Mouse (Mus musculus) frontal cortex, postnatal 14 days (tissue): ENCODE results near the gene Slc4a5.
A peak's percentile ranks its signal among the peaks of the same experiment; 100 is the strongest.
"Not testable (repeated sequence)": the region's sequence is repeated elsewhere in the genome, so short reads cannot be mapped to it uniquely, and the experiment has no call there.

Experiments
- DNase-seq, 2 experiments: peaks; one replicate each; pipeline ENCODE4 v3.0.0; 2022; ENCODE audit warnings: low spot score in 2 of 2

The Slc4a5 gene

GRCm38 (mm10) chr6:83311206-83311605 is 91.6 kb downstream of the Slc4a5 start:
- no peak for DNase-seq

DNA sequence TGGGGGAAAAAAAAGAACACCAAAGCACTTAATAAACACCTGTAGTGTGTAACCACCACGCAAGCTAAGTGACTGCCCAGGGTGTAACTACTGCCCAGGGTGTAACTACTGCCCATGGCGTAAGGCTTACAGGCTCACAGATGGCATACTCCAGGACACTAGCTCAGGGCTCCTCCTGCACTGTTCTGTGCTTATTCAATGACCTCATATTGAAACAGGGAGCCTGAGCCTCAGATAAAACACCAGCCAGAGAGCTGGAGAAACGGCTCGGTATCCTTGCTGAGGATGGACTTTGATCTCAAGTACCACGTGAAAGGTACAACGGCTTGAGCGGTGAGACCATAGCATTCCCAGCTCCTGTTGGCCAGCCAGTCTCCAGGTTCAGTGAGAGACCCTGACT is 92.4 kb downstream of the Slc4a5 start:
- DNase-seq, result no peak

DNA sequence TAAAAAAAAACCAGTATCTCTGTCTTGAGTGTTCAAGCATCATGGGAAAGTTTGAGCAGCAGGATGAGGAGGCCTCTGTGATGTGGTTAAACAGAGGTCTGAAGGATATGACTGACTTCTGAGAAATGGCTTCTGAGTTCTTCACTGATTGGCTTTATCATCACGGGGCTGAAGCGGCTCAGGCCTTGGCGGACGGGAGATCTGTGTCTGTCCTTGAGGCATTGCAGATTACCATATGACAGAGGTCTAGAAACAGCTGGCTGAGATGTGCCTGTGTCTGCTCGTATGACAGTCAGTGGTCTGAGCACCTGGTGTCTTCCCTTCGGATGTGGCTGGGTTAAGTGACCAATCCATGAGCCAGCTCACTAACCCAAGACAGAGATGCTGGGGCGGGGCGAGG is 92.9 kb downstream of the Slc4a5 start:
- DNase-seq, result no peak

DNA sequence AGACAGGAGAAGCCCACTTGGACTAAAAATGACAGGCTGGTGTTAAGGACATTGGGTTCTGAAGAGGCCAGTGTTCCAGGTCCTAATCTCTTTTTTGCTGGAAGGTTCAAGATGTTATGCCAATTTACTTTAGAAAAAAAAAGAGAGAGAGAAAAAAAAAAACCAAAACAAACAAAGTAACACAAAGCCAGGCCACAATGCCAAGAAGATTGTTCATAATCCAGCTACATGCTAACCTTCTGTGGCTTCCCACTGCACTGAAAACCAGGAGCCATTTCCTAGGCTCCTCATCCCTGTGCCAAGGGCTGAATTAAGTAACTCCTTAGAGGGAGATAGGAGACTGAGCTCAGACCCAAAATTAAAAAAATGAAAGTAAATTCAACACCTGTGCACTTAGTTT is 95.7 kb downstream of the Slc4a5 start:
- no peak for DNase-seq

- DNase-seq, result no peak
Measured at GRCm38 (mm10) chr6:83316022-83316421, 96.4 kb downstream of the Slc4a5 start.

- DNase-seq, result peak; percentile 87 to 90
Measured at GRCm38 (mm10) chr6:83317108-83317741, 97.6 kb downstream of the Slc4a5 start.

- DNase-seq, result no peak
Measured at GRCm38 (mm10) chr6:83321927-83322326, 102.3 kb downstream of the Slc4a5 start.

DNA sequence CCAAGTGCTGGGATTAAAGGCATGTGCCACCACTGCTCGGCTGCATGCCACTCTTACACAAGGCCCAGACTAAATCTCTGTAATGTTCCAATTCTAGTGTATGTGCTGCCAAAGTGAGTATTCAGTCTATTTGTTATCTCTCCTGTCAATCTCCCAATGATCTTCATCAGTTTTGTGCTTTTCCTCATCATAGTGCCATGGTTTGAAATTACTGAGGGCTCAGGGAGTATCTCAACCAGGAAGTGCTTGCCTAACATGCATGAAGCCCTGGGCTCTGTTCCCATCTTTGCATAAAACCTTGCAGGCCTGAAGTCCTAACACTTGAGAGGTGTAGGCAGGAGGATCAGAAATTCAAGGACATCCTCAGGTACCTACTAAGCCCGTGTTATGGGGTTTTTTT is 103.2 kb downstream of the Slc4a5 start:
- no peak for DNase-seq

- DNase-seq, result no peak
Measured at GRCm38 (mm10) chr6:83323652-83324419, 104.2 kb downstream of the Slc4a5 start.

- DNase-seq, result peak; percentile 87 to 92
Measured at GRCm38 (mm10) chr6:83325525-83326393, 106.1 kb downstream of the Slc4a5 start, which contains the start of the genes Mthfd2 and Mob1a. Mthfd2 (minus strand) TSS chr6:83325908. Mob1a (plus strand) TSS chr6:83326016.

DNA sequence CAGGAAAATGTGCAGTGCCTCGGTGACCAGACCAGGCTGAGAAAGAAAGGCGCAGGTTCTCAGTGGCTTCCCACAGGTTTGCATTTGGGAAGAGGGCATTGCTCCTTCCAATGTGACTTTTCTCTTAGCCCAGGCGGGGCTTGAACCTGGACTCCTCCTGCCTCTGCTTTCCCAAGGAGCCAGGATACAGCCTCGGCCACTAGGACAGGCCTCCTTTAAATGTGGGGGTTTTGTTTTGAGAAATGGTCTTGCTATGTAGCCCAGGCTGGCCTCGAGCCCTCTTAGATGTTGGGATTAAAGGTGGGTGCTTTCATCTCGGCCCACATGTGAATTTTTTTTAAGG is 106.7 kb downstream of the Slc4a5 start:
- no peak for DNase-seq

- no peak for DNase-seq
Measured at GRCm38 (mm10) chr6:83326761-83327160, 107.1 kb downstream of the Slc4a5 start.

DNA sequence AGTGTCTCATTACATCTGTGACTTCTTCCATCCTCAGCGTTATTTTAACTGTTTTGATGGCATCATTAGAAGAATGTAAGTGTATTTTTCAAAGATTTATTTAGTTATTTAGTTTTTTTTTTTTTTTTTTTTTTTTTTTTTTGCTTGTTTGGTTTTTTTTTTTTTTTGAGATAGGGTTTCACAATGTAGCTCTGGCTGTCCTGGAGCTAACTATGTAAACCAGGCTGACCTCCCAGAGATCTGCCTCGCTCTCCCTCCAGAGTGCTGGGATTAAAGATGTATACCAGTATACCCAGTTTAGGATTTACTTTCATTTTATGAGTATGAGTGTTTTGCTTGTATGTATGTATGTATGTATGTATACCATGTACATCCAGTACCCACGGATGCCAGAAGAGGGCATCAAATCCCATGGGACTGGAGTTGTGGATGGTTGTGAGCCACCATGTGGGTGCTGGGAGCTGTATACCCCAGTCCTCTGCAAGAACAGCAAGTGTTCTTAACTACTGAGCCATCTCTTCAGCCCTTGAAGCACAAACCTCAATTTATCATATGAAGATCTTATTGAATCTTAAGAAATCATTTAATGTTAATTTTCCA is 108.1 kb downstream of the Slc4a5 start:
- no peak for DNase-seq

GRCm38 (mm10) chr6:83341387-83341786 is 121.8 kb downstream of the Slc4a5 start:
- no peak for DNase-seq

GRCm38 (mm10) chr6:83342957-83343356 is 123.3 kb downstream of the Slc4a5 start:
- DNase-seq, result no peak

DNA sequence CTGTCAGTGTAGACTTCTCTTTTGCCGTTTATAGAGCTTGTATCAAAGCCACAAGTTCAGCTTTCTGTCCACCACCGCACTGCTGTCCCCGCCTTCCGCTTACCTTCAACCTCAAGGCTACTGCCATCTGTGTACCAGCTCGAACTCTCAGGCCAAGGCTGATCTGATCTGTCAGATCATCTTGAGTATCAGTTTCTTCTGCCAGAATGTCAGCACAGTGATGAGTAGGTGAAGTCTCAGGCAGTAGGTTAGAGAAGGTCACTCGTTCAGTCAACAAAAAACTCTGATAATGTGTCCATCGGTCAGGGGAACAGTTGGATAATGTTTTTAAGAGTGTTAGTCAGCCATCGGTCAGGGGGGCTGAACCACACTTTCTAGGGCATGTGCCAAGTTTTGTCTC is 125.7 kb downstream of the Slc4a5 start:
- not testable (repeated sequence) for DNase-seq

DNA sequence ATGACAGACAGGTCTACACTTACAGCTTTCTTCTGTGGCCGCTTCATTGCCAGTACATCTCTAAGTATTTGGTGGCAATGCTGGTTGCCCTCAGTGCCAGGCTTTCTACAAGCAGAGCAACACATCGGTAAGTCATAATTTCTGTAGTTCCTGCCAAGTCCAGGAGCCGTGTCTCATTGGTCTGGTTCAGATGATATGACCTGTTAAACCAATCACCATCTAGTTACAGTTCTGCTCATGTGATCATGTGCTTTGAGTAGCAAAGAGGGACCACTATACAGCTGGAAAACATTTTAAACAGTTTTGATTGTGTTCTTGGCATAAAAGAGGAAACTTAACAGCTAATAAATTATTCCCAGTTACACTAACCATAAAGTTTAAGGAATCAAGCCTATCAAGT is 128.3 kb downstream of the Slc4a5 start:
- DNase-seq, result no peak

- no peak for DNase-seq
Measured at GRCm38 (mm10) chr6:83348873-83349272, 129.2 kb downstream of the Slc4a5 start, which contains the start of gene Bola3. Bola3 (plus strand) TSS chr6:83349147.

GRCm38 (mm10) chr6:83349274-83349958 is 129.8 kb downstream of the Slc4a5 start:
- peak; percentile 73 to 87 for DNase-seq

DNA sequence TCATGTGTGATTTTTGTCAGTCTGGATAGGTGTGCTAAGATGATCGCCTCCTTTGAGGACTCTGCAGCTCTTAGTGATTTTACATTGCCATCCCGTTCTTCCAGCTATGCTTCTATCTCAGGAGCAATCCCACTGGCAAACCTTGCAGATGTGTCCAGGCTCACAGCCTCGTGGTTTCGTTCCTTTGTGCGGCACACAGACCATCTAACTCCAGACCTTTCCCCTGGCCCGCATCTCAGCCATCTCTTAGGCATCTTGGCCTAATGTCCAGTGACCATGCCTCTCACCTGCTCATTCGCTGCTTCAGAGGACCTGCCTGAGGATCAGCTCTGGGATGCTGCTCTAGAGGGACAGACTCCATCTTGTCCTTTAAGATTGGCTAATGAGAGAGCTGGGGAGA is 130.5 kb downstream of the Slc4a5 start:
- DNase-seq, result no peak

DNA sequence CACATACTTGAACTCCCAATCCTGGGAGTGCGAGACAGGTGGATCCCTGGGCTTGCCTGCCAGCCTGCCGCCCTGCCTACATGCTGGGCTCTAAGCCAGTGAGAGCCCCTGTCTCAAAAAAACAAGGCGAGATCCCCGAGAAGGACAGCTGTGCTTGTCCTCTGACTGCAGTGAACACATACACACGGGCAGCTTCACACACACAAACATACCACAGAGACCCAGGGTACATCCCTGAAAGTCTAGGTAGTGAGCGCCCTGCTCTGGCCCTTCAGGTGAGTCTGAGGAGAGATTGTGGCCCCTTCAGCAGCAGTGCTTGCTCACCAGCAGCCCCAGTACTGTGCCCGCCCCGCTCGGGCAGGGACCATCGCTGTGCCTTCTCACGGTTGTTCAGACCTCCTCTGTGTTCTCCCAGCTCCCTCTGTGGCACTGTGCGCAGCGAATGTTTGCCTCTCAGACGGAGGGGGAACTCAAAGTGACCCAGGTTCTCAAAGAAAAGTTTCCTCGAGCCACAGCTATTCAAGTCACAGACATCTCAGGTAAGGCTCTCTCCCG is 131.3 kb downstream of the Slc4a5 start:
- no peak for DNase-seq
